Mouse (Mus musculus) frontal cortex, postnatal 10 days (tissue): ENCODE data around the gene Hfe2.

Experiments
- DNase-seq, 2 experiments: peaks; one replicate each; pipeline ENCODE4 v3.0.0; 2022; ENCODE audit warnings: low spot score in 2 of 2, mixed read lengths in 1 of 2

Gene Hfe2

DNA sequence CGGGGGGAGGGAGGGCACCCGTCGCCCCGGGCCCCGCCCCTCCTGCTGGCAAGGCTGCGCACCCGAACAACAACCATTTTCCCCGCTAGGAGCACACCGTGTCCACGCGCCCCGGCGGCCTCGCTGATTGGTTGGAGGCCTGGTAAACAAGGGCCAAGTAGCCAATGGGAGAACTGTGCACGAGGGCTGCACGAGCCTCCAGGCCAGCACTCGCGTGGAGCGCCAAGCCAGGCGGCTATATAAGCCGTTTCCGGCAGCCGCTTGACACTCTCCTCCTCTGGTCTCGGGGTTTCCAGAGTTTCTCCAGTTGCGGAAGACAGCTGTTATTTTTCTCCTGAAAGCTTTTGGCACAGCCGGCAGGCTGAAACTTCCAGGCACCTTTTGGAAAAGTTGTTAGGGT lies 32.7 kb downstream of the Hfe2 start, which contains the start of gene Txnip:
Gene Txnip (plus strand): TSS at position 264 of the 400 bp plus-strand sequence.
- DNase-seq: peak; percentile 98

- DNase-seq: no peak
Observed at GRCm38 (mm10) chr3:96558159-96558558, 33.2 kb downstream of the Hfe2 start.

DNA sequence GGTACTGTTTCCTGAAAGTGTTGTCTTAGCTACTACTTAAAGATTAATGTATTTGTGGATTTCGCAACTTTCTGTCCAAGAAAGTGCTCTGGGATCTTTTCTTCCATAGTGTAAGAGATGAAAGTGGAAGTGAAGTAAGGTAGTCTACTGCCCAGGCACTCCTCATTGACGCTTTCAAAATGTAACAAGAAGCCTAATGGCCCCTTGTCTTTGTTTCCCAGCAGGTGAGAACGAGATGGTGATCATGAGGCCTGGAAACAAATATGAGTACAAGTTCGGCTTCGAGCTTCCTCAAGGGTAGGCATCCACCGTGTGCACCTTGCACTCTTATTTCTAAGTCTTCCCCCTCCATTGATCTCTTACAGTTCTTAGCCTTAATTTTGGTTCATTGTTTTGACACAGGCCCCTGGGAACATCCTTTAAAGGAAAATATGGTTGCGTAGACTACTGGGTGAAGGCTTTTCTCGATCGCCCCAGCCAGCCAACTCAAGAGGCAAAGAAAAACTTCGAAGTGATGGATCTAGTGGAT lies 33.8 kb downstream of the Hfe2 start:
- no peak for DNase-seq

DNA sequence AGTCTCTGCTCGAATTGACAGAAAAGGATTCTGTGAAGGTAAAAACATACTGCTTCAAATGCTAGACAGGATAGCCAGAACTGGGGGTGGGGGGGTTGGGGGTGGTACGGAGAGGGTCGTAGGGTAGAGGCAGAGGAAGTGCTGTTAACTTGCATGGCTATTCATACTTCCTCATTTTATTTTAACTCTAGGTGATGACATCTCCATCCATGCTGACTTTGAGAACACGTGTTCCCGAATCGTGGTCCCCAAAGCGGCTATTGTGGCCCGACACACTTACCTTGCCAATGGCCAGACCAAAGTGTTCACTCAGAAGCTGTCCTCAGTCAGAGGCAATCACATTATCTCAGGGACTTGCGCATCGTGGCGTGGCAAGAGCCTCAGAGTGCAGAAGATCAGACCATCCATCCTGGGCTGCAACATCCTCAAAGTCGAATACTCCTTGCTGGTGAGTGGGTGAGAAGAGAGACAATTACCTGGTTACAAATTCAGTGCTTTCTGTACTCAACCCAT lies 34.5 kb downstream of the Hfe2 start:
- DNase-seq: no peak

DNA sequence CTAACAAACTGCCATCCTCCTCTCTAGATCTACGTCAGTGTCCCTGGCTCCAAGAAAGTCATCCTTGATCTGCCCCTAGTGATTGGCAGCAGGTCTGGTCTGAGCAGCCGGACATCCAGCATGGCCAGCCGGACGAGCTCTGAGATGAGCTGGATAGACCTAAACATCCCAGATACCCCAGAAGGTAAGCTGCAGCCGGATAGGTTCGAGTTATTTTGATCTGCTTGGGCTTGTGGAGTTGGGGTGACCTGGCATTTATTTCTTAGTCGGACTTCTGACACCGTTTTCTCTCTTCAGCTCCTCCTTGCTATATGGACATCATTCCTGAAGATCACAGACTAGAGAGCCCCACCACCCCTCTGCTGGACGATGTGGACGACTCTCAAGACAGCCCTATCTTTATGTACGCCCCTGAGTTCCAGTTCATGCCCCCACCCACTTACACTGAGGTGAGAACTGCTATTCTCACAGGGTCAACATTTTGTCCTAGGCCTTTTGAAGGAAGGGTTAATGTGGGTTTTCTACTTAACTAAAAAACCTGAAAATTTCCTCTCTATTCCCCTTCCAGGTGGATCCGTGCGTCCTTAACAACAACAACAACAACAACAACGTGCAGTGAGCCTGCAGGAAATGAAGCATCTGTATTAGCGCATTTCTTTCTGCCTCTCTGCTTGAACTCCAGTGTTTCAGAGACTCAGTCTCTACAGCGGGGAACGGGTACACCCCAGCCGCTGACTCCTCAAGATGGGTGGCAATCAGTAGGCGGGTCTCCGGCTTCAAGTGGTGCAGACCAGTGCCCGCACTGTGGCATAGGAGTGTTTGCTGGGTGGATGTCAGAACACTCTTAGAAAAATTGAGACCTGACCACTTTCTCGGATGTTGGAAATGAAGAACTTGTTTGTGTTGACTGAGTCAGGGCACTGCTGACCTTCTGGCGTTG lies 35.2 kb downstream of the Hfe2 start:
- DNase-seq: no peak

DNA sequence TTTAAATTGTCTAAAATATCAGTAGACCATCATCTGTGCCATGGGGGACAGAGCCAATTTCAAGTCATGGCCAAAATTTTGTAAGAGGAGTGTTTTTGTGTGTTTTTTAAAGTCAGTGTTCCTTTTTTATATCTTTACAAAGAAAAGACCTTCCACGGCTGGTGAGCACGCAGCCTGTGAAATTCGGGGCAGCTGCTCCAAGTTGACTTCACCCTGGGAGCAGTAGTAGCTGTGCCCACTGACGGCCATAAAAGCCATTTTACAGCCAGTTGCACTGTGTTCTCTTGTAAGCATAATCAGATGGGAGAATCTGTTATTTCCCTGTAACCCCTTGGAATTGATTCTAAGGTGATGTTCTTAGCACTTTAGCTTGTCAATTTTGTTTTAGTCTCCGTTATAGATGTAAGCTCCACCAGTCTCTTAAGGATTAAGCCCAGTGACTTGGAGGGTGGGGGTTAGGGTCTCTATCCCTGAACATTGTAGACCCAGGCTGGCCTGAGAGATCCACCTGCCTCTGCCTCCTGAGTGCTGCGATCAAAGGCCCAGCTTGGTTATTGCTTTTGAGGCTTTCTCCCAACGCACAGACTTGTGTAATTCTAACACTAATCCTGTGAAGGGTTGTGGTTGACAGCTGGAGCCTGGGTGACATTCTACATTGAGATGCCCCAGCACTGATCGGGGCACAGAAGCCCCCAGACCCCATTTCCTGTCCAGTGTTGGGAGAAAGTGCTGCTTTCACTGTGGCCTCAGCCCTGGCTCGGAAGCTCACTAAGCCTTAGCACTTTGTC lies 36.1 kb downstream of the Hfe2 start:
- DNase-seq: no peak

DNA sequence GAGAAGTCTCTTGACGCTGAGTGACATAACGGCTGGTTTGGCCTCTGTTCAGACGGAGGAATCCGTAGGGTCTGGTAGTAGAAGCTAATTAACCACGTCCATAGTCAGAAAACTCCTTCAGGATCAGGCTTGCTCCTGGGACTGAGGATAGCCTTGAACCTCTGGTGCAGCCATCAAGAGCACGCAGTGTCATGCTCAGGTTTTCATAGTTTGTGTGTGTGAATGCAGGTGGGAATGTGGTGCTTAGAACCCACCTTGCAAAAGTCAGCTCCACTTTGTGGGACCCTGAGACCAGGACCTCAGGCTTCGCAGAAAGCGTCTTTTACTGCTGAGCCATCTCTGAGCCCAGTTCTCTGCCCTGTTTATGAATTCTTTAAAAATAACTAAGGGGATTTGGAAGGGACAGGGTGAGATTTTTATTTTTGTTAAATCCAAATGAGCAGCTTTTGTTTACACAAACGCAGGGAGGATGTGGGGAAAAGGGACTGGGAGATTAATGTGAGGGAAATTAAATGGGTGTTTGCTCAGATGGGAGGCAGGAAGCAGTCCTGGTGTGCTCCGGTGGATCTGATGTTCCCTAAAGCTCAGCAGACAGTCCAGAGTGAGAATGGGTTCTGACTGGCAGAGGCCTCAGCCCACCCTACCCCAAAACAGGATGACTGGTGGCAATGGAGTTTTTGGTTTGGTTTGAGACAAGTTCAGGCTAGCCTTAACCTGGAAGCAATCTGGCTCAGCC lies 37.1 kb downstream of the Hfe2 start:
- DNase-seq: no peak

GRCm38 (mm10) chr3:96563267-96563666 lies 38.3 kb downstream of the Hfe2 start:
- DNase-seq: no peak

GRCm38 (mm10) chr3:96563911-96564632 lies 39.1 kb downstream of the Hfe2 start:
- no peak for DNase-seq

- no peak for DNase-seq
Observed at GRCm38 (mm10) chr3:96564633-96565032, 39.7 kb downstream of the Hfe2 start.

- no peak for DNase-seq
Observed at GRCm38 (mm10) chr3:96565105-96565504, 40.1 kb downstream of the Hfe2 start.

DNA sequence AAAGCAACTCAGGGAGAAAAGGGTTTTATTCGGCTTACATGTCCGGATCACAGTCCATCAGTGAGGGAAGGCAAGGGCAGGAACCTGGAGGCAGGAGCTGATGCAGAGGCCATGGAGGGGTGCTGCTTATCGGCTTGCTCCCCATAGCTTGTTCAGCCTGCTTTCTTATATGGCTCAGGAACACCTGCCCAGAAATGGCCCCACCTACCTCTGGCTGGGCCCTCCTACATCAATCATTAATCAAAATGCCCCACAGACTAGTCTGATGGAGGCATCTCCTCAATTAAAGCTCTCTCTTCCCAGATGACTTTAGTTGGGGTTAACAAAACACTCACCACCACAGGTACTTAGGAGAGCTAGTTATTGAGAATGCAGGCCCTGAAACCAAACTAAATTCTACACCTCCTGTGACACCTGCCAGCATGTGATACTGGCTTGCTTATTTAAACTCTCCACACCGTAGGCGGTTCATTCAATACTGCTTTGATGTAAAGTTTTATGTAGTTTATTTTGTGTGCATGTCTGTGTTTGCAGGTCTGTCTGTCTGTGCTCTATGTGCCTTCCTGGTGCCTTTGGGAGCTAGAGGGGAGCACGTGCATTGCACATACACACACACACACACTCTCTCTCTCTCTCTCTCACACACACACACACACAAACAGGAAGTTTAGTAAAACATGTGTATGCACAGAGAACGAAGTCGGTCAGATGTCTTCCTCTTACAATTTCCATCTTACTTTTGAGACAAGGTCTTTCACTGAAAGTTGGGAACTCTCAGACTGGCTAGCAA lies 41.9 kb downstream of the Hfe2 start:
- DNase-seq: no peak

DNA sequence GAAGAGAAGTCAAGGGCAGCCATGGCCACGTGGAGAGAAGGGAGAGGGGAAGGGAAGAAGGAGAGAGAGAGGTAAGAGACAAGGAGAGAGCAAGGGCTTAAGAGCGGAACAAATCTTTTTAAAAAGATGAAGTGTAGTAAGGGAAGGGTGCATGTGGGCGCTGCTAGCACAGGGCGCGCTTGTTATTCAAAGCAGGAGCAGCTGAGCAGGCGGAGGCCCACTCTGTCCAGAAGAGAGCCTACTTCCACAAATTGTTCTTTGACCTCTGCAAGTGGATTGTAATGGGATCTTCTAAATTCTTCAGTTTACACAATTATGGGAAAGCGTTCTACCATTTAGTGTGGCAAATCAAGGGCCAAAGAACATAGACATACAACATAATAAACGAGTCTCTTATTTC lies 43.6 kb downstream of the Hfe2 start:
- no peak for DNase-seq

DNA sequence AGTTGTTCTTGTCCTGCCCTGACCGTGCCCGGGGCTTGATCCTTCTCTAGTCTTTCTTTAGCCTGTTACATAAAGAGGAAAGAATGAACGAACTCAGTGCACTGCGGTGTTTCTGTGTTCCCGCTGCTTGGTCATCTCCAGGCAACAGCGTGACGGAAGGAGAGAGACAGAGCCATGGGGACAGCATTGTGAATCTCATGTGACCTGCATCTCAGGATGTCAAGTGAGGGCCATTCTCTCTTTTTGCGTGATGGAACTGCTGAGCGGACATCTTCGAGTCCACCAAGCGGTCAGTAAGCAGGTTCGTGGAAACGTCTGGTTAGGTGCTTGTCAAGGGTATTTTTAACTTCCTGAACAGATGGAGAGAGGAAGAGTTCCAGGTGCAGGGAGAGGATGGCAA lies 44.5 kb downstream of the Hfe2 start:
- DNase-seq: no peak

- no peak for DNase-seq
Observed at GRCm38 (mm10) chr3:96569966-96570605, 45.1 kb downstream of the Hfe2 start.

- DNase-seq: no peak
Observed at GRCm38 (mm10) chr3:96570643-96571042, 45.7 kb downstream of the Hfe2 start.

DNA sequence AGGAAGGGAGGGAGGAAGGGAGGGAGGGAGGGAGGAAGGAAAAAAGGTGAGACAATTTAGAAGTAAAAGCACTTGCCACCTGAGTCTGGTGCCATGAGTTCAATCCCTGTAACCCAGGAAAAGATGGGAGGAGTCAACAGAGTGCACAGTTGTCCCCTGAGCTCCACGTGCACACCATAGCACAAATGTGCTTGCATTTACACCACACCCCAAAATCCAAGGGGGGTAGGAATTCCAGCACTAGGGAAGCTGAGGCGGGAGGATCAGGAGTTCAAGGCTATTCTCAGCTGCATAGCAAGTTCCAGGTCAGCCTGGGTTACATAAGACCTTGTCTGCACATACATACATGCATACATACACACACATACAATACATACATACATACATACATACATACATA lies 46.4 kb downstream of the Hfe2 start:
- DNase-seq: no peak

GRCm38 (mm10) chr3:96571896-96572698 lies 47.1 kb downstream of the Hfe2 start:
- no peak for DNase-seq
